Mouse (Mus musculus): ENCODE measurements around the gene Serhl.

Serhl gene

GRCm38 (mm10) chr15:83084022-83084640 lies 5.2 kb upstream of the Serhl start:
- DNase-seq (ENCODE audit: low spot score in 2 of 2) = no peak

- peak; percentile 16 to 37 for DNase-seq (ENCODE audit: low spot score in 2 of 2)
These were observed 3.4 kb upstream of the Serhl start for GRCm38 (mm10) chr15:83085901-83086300.

GRCm38 (mm10) chr15:83086636-83087328 lies 2.5 kb upstream of the Serhl start:
- DNase-seq (ENCODE audit: low spot score in 2 of 2) = no peak

DNA sequence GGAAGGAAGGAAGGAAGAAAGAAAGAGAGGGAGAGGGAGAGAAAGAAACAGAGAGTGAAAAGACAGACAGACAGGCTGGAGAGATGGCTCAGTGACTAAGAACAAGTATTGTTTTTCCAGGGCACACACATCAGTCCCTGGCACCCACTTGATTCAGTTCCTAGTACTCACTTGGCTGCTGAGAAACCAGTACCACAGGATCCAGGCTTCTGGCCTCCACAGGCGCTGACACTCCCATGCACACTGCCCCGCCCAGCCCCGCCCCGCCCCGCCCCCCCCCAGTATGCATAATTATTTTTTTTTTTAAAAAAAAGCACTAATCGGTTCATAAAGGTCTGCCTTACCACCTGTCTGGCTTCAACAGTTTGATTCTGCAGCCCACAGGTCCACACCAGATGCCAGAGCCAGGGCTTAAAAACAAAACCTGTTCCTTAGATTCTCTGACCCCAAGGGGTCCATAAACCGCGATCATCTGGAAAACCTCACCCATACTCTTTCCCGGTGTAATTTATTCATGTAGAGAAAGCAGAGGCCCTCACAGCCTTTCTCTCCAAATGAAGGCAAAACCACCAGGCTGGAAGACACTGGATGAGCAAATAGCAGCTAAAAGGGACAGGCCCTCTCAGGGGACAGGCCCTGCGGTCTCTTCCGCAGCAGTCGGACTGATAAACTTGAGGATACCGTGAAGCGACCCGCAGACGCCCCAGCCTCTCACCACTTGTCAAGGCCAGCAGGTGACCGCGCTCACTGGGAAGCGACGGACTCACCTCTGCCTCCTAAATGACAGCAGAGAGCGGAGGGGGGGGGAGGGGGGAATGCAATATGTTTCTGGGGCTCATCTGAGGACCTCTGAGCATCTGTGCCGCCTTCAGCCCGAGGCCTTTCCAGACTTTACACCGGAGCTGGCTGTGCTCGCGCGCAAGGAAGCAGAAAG lies 544 bp upstream of the Serhl start:
- no peak for DNase-seq (ENCODE audit: low spot score in 2 of 2)

- no peak for DNase-seq (ENCODE audit: low spot score in 2 of 2)
These were observed 1.6 kb downstream of the Serhl start for GRCm38 (mm10) chr15:83090874-83091273.

- DNase-seq (ENCODE audit: low spot score in 2 of 2) = no peak
These were observed 4.4 kb downstream of the Serhl start for GRCm38 (mm10) chr15:83093687-83094086.

GRCm38 (mm10) chr15:83095950-83096349 lies 6.6 kb downstream of the Serhl start:
- peak in 1 of 2 experiments; percentile 12 for DNase-seq (ENCODE audit: low spot score in 2 of 2)

- DNase-seq (ENCODE audit: low spot score in 2 of 2) = peak; percentile 91 to 95
These were observed 10.4 kb downstream of the Serhl start for GRCm38 (mm10) chr15:83099533-83100331.

GRCm38 (mm10) chr15:83100332-83100662 lies 11.0 kb downstream of the Serhl start:
- no peak for DNase-seq (ENCODE audit: low spot score in 2 of 2)

- no peak for DNase-seq (ENCODE audit: low spot score in 2 of 2)
These were observed 13.8 kb downstream of the Serhl start for GRCm38 (mm10) chr15:83103111-83103510.

DNA sequence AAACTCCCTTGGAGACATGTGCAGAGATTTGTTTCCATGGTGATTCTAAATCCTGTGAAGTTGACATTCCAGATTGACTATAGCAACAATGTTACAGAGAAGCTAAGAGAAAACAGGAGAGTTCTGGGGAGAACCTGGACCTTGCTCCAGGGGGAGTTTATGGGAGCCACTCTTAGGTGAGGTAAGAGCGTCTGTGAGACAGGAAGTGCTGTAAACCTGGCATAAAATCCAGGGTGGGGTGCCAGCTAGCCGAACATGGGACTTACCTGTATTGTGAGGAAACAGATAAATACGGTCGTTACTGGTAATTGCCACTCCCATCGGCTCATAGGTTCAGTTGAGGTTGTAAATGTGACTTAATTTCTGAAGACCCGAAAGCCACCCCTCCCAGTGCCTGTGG lies 17.1 kb downstream of the Serhl start:
- no peak for DNase-seq (ENCODE audit: low spot score in 2 of 2)

DNA sequence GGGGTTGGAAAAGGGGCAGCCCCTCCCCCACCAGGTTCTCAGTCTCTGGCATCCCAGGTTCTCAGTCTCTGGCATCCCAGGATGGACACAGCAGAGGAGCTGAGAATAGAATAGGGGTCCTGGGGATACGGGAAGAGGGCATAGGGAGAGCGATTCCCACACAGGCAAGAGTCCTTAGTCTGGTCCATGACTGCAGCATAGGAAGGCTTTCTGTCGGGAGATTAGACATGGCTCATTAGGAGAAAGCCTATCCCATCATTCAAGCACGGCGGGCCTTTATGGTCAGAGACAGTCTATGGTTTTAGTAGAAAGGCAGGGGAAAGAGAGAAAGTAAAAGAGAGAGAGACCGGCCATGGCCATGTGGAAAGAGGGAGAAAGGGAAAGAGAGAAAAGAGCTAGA lies 18.5 kb downstream of the Serhl start:
- no peak for DNase-seq (ENCODE audit: low spot score in 2 of 2)

DNA sequence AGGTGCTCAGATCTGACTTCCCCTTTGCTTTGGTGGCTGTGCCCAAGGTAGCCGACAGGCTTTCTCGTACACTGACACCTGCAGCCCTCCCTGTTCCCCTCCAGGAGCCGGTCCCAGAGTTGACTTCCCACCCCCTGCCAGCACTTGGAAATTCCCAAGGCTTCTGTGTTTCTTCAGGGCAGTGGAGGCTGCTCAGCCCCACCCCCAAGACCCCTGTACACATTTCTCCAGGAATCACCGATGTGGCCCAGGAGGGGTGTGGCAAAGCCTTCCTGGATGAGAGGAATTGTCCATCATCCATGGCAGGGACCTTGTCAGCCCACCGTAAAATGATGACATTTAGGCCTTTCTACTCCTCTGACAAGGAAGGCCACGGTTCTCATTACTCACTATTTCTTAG lies 22.0 kb downstream of the Serhl start:
- DNase-seq (ENCODE audit: low spot score in 2 of 2) = no peak

DNA sequence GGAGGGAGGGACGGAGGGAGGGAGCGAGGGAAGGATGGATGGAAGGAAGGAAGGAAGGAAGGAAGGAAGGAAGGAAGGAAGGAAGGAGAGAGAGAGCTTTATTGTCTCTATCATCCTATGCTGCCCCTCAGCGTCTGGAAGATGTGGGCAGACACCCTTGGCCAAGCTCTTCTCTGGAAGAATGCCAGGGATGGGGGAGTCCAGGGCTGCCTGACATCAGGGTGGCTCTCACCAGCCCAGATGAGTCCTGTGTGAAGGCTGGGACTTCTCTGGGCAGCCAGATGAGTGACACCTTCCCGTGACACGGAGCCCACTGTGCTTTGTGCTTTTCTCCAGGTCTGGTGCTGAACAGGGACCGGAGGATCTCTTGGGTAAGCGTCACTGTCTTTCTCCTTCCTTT lies 22.6 kb downstream of the Serhl start:
- DNase-seq (ENCODE audit: low spot score in 2 of 2) = no peak

GRCm38 (mm10) chr15:83112898-83113297 lies 23.6 kb downstream of the Serhl start:
- DNase-seq (ENCODE audit: low spot score in 2 of 2) = peak; percentile 34

GRCm38 (mm10) chr15:83114106-83114505 lies 24.8 kb downstream of the Serhl start:
- no peak for DNase-seq (ENCODE audit: low spot score in 2 of 2)

DNA sequence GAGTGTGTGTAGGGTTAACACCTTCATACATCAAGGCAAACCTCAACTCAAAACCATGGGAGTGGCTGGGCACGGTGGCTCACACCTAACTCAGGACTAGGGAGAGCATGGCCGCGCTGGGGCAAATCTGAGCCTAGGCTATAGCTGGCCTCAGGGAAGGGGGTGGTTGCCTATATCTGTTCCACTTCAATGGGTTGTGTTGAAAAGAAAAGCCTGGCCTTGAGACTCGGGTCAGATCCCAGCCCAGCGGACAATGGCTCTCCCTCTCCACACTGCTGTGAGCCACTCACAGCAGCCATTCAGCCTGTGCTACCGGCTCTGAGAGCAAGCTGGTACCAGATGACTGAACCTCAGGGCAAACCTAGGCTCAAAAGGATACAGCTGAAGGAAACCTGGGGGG lies 25.8 kb downstream of the Serhl start:
- no peak for DNase-seq (ENCODE audit: low spot score in 2 of 2)

- DNase-seq (ENCODE audit: low spot score in 2 of 2) = no peak
These were observed 29.1 kb downstream of the Serhl start for GRCm38 (mm10) chr15:83118360-83118759.

DNA sequence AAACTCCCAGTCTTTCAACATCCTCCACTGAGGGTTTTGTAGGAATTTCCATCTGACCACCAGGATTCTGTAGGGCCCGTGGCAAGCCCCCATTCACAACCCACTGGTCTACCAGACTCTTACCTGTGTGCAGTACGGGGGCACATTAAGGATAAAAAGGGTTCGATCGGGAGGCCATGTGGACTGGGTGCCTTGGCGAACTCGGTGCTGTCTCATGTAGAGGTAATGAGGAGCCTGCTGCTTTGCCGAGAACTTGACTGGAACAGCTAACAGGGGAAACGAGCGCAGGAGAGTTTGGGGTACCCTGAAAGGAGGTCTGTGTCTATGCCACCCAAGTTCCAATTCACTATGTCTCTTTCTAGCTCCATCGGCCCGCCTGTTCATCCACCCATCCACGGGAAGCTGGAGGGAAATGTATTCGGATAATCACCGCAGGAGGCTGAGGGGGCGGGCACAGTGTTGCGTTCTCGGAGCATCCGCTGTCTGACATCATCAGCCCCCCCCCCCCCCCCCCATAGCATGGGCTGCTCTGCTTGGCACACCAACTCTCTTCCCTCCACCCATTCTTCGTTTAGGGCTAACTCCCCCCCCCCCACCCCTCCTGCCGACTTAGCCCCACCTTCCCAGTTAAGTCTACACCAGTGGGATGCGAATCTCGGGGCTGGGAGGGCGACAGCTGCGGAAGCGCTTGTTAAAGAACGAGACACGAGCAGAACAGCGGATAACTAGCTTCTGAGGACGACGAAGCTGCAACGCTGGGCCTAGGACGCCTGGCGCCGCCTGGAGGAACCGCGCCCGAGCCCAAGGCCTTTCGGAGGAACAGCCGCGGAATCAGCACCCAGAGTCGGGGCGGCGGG lies 32.6 kb downstream of the Serhl start:
- peak; percentile 13 to 31 for DNase-seq (ENCODE audit: low spot score in 2 of 2)

GRCm38 (mm10) chr15:83122566-83123145 lies 33.4 kb downstream of the Serhl start, which contains the start of gene Rrp7a:
Rrp7a (minus strand) TSS chr15:83122801.
- peak; percentile 83 for DNase-seq (ENCODE audit: low spot score in 2 of 2)
